Mouse (Mus musculus) myocyte (in vitro differentiated cells): ENCODE measurements at regions not wholly inside any gene's neighbourhood (a gene's known extent, or its start where the extent isn't known, plus 50 kb on each side); places are given as distances from the start of the nearest gene placed in this dataset.

Source experiments
- E2F4 ChIP-seq: IDR thresholded peaks from one replicate; pipeline ENCODE4 v1.6.1; 2011; ENCODE audit warnings: mild to moderate bottlenecking, control low read depth, moderate library complexity; ENCODE audit not compliant: insufficient read depth
- MAX ChIP-seq: IDR thresholded peaks from one replicate; pipeline ENCODE4 v1.6.1; 2011; ENCODE audit warnings: low read depth, mild to moderate bottlenecking, control low read depth
- MYOD1 ChIP-seq, 3 experiments: IDR thresholded peaks; one replicate each; pipeline ENCODE4 v1.6.1; 2011; ENCODE audit warnings: control low read depth in 2 of 3, low read depth in 2 of 3, mild to moderate bottlenecking in 2 of 3, moderate library complexity in 1 of 3; ENCODE audit not compliant: insufficient read length in 2 of 3, control insufficient read depth in 1 of 3
- MYOG ChIP-seq, 3 experiments: IDR thresholded peaks; one replicate each; pipeline ENCODE4 v1.6.1; 2011; ENCODE audit warnings: control low read depth in 2 of 3, low read depth in 2 of 3, mild to moderate bottlenecking in 2 of 3; ENCODE audit not compliant: insufficient read length in 2 of 3, control insufficient read depth in 1 of 3, insufficient read depth in 1 of 3
- POLR2A ChIP-seq: IDR thresholded peaks from one replicate; pipeline ENCODE4 v1.6.1; 2011; ENCODE audit warnings: low read depth, mild to moderate bottlenecking, control low read depth, moderate library complexity; ENCODE audit not compliant: insufficient read length
- POLR2AphosphoS2 ChIP-seq: IDR thresholded peaks from one replicate; pipeline ENCODE4 v1.6.1; 2011; ENCODE audit warnings: low read depth, control low read depth; ENCODE audit not compliant: insufficient read length
- REST ChIP-seq: IDR thresholded peaks from one replicate; pipeline ENCODE4 v1.6.1; 2011; ENCODE audit warnings: mild to moderate bottlenecking, control low read depth, moderate library complexity; ENCODE audit not compliant: insufficient read depth, insufficient read length
- TCF12 ChIP-seq: IDR thresholded peaks from one replicate; pipeline ENCODE4 v1.6.1; 2011; ENCODE audit warnings: mild to moderate bottlenecking, control low read depth; ENCODE audit not compliant: poor library complexity, insufficient read depth, severe bottlenecking
- TCF3 ChIP-seq: IDR thresholded peaks from one replicate; pipeline ENCODE4 v1.6.1; 2011; ENCODE audit warnings: low read depth, control low read depth; ENCODE audit not compliant: insufficient read length
- USF1 ChIP-seq: IDR thresholded peaks from one replicate; pipeline ENCODE4 v1.6.1; 2011; ENCODE audit warnings: low read depth, mild to moderate bottlenecking, control low read depth, moderate library complexity

GRCm38 (mm10) chr12:71641486-71641885 lies 189.4 kb upstream of the Daam1 start:
- TF ChIP-seq REST, result no peak
- TF ChIP-seq MYOG (IDR thresholded peaks at IDR 0.05; ENCODE audit: control insufficient read depth in 1 of 3, insufficient read depth in 1 of 3, insufficient read length in 2 of 3, low read depth in 2 of 3), result no peak
- no peak for TF ChIP-seq USF1
- TF ChIP-seq POLR2A, result no peak
- no peak for TF ChIP-seq TCF12
- TF ChIP-seq MYOD1 (IDR thresholded peaks at IDR 0.05; ENCODE audit: control insufficient read depth in 1 of 3, insufficient read length in 2 of 3, low read depth in 2 of 3), result no peak
- no peak for TF ChIP-seq TCF3
- TF ChIP-seq E2F4, result no peak
- TF ChIP-seq MAX, result no peak
- TF ChIP-seq POLR2AphosphoS2, result no peak
